Mouse (Mus musculus) brain, embryonic 14.5 days (tissue): ENCODE data around the gene Sh3kbp1.

Source experiments
- CTCF ChIP-seq: fragments of 200-500 bp; IDR thresholded peaks from 2 replicates; pipeline ENCODE4 v1.5.1; 2012; ENCODE audit warnings: inconsistent platforms, mild to moderate bottlenecking, moderate library complexity, borderline replicate concordance; ENCODE audit not compliant: insufficient read depth, insufficient read length; ENCODE audit errors: extremely low read depth
- POLR2A ChIP-seq: fragments of 200-500 bp; IDR thresholded peaks from 2 replicates; pipeline ENCODE4 v1.6.1; 2012; ENCODE audit warnings: mild to moderate bottlenecking, inconsistent platforms, borderline replicate concordance; ENCODE audit not compliant: poor library complexity, insufficient read depth, insufficient read length, severe bottlenecking; ENCODE audit errors: extremely low read depth

DNA sequence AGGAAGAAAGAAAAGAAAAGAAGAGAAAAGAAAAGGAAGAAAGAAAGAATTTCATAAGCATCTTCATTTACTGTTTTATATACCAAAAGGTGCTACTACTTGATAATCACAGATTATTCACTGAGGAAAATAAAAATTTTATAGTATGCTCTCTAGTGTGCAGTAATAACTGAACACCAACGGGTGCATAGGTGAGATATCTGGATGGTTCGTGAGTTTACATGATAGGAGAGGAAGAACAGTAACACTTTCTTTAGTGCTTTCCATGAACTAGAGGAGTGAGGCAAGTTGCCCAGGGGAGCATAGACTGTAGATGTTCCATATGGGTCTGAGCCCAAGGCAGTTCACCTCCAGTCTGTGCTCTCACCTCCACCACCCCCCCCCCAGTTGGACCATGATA lies 75.8 kb downstream of the Sh3kbp1 start:
- TF ChIP-seq CTCF, result no peak
- TF ChIP-seq POLR2A, result no peak
